Mouse (Mus musculus) olfactory bulb, adult 2 months (tissue): Measurements from ENCODE around the gene Mfsd2a. TPM values are rescaled to one million over a fixed set of nuclear protein-coding genes. Genes with fewer than 3 reads are reported as not detected.

Experiments
- H3K27ac ChIP-seq: fragments of 200-500 bp; 2 replicates; pipeline ENCODE4 v1.5.1; 2012; ENCODE audit warnings: low read depth, low read length; ENCODE audit not compliant: insufficient read depth
- H3K4me1 ChIP-seq: fragments of 200-500 bp; 2 replicates; pipeline ENCODE4 v1.6.1; 2012; ENCODE audit warnings: low read length; ENCODE audit not compliant: control insufficient read depth, insufficient read depth
- H3K4me3 ChIP-seq: fragments of 200-500 bp; 2 replicates; pipeline ENCODE4 v1.5.1; 2012; ENCODE audit warnings: mild to moderate bottlenecking, low read depth, low read length, moderate library complexity; ENCODE audit not compliant: insufficient read depth
- CTCF ChIP-seq: fragments of 200-500 bp; IDR thresholded peaks from 2 replicates; pipeline ENCODE4 v1.5.1; 2012; ENCODE audit warnings: low read depth, mild to moderate bottlenecking, low read length, moderate library complexity; ENCODE audit not compliant: insufficient read depth
- POLR2A ChIP-seq: fragments of 200-500 bp; IDR thresholded peaks from 2 replicates; pipeline ENCODE4 v1.6.1; 2012; ENCODE audit warnings: mild to moderate bottlenecking, low read depth, low read length, moderate library complexity; ENCODE audit not compliant: insufficient read depth
- WGBS: fragments of 180-500 bp; shearing (Covaris S2); methylation state at CpG from one replicate; pipeline ENCODE4 v1.1.7; 2018; 5-methylcytosine and 5-hydroxymethylcytosine counted together
- polyA plus RNA-seq: library from polyadenylated mRNA; stranded (reverse); fragments of >200 nt; gene quantifications from 2 replicates; pipeline ENCODE4 v1.2.4, GENCODE M21; 2012; ENCODE audit warnings: low replicate concordance; ENCODE audit not compliant: missing spikeins, insufficient read depth, insufficient read length

Mfsd2a gene
- polyA plus RNA-seq, 1 experiment = not detected

DNA sequence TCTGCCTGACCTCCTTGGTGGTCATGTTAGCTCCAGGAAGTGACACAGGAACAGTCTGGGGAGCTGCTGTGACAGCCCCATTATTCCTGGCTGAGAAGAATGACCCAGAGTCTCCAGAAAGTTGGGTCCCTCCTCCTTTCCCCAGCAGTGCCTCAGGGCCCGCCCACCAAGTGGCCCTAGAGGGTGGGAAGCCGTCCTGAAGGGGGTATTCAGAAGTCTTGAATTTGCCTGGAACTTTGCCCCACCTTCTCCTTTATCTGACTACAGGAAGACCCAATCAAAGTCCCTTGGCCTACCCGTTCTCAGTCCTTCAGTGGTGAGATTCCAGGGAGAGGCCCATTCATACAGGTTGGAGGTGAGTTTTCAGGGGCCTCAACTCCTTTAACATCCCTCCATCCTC, 20.9 kb upstream of the Mfsd2a start:
- Histone ChIP-seq H3K4me1 (peaks cover 6% of the 10 kb centered on the region), H3K4me3 (no peak overlapping the region), H3K27ac (no peak overlapping the region)
- WGBS = 72% methylated on average over 3 of the region's 3 CpGs
- TF ChIP-seq POLR2A (no peak), CTCF (no peak)

DNA sequence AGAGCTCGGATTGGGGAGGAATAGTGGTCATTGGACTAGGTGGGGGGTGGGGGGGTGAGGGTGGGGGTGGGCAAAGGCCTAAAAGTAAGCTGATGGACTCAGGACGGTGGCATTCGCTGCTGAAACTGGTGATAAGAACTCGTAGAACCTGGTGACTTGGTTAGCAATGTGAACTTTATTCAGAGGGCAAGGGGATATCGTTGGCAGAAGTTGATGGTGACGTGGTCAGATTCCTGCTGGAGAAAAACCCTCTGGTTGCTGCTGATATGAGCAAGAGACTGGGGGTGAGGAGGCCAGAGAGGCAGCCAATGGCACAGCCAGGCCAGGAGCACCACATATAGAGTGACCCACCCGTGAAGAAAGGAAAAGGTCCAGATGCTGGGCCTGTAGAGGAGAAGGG, 20.2 kb upstream of the Mfsd2a start:
- H3K27ac ChIP-seq = no peak overlapping the region
- H3K4me1 ChIP-seq = peaks cover 6% of the 10 kb centered on the region
- no peak for TF ChIP-seq CTCF
- no peak for TF ChIP-seq POLR2A
- no peak overlapping the region for H3K4me3 ChIP-seq
- 90% methylated on average over 7 of the region's 7 CpGs for WGBS

DNA sequence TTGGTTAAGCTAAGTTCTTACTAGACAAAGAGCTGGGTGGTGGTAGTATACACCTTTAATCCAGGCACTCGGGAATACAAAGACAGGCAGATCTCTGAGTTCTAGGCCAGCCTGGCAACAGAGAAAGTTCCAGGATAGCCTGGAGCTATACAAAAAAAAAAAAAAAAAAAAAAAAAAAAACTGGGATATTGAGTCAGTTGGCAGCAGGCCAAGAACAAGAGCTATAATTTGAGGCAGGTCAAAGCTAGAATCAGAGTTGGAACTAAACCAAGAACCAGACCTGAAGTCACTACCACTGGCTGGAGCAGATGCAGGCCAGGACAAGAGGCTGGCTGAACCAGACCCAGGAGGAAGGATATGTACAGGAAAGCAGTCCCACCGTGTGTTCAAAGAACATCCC, 19.7 kb upstream of the Mfsd2a start:
- Histone ChIP-seq H3K27ac (no peak overlapping the region), H3K4me1 (peaks cover 6% of the 10 kb centered on the region), H3K4me3 (no peak overlapping the region)
- WGBS = 64% methylated on average over 2 of the region's 2 CpGs
- no peak for TF ChIP-seq CTCF
- TF ChIP-seq POLR2A = no peak

DNA sequence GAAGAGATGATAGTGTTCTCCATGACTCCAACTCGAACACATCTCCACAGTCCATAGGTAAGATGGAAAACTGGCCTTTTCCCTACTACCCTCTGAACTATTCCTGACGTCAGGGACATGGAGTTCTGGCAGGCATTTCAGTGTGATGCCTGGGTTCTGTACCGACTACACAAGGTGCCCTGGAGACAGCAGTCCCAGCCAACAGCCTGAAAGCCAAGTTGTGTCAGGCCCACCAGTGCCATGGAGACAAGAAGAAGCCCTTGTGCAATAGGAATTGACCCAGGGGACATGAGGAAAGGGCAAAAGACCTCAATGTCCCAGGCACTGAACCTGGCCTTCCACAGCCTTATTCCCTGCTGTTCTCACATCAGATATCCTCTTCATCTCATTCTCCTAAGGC, 18.8 kb upstream of the Mfsd2a start:
- TF ChIP-seq CTCF (no peak), POLR2A (no peak)
- H3K27ac ChIP-seq = no peak overlapping the region

DNA sequence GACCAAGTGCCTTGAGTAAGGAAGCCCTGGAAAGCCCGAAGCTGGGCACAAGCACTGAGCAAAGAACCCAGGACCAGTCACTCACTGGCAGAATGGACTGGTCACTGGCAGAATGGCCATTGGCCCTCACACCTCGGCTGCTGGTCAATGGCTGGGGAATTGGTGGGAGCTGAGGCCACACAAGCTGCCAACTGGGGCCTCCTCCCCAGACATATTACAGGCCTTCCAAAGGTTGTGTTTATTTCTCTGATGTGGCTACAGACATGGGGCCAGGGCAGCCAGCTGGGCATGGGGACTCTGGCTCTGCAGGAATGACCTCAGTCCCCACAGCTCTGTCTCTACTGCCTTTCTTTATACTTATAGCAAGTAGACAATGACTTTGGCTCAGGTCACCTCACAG, 17.9 kb upstream of the Mfsd2a start:
- WGBS = 81% methylated on average over 2 of the region's 2 CpGs
- H3K27ac ChIP-seq = no peak overlapping the region
- H3K4me3 ChIP-seq = no peak overlapping the region
- no peak for TF ChIP-seq CTCF
- no peak for TF ChIP-seq POLR2A
- peaks cover 6% of the 10 kb centered on the region for H3K4me1 ChIP-seq

More for the DNA sequence above, 18.8 kb upstream of the Mfsd2a start:
- WGBS = 82% methylated on average over 3 of the region's 3 CpGs
- no peak overlapping the region for H3K4me3 ChIP-seq
- H3K4me1 ChIP-seq = peaks cover 6% of the 10 kb centered on the region

DNA sequence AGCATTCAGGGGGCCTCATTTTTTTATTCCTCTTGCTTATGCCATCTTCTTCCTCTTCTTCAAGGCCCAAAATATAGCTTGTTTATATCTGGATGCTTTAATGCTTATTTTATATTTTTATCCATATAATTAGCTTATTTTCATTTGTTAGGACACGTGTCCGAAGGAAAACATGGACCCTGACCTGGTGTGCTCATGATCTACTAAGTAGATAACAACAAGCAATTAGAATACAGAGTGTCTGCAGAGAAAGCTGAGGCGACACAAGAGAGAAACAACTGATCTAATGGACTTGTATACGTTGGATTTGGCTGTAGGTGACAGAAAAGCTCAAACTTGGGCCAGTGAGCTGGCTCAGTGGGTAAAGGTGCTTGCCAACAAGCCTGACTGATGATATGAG, 15.9 kb upstream of the Mfsd2a start:
- no peak overlapping the region for H3K4me3 ChIP-seq
- TF ChIP-seq POLR2A (no peak), CTCF (no peak)
- no peak overlapping the region for H3K27ac ChIP-seq
- WGBS = 86% methylated on average over 4 of the region's 4 CpGs
- peaks cover 2% of the 10 kb centered on the region; the same call in 1 of the 2 replicates for H3K4me1 ChIP-seq

DNA sequence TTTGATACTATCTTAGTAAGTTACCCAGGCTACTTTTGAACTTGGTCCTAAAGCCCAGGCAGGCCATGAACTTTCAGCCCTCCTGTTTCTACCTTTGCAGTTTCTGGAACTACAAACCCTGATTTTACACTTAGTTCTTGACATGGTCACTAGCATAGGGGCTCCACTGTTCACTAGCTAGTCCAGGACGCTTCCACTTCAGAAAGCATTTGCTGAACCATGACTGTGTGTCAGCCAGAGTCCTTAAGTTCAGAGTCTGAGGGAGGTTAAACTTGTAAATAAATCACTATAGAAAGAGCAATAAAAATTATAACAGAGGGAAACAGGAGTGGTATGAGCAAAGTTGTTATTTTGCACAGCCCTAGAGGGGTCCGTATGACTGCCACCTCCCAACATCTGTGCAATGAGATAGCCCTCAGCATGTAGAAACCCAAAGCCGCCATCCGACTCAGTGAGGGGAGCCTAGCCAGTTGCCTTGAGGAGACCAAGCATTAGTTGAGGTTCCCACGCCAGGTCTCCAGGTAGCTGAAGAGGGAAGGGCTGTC, 14.1 kb upstream of the Mfsd2a start:
- WGBS = 90% methylated on average over 5 of the region's 5 CpGs
- Histone ChIP-seq H3K4me3 (no peak overlapping the region), H3K4me1 (no peaks in the 10 kb centered on the region), H3K27ac (no peak overlapping the region)
- TF ChIP-seq POLR2A = no peak
- no peak for TF ChIP-seq CTCF

DNA sequence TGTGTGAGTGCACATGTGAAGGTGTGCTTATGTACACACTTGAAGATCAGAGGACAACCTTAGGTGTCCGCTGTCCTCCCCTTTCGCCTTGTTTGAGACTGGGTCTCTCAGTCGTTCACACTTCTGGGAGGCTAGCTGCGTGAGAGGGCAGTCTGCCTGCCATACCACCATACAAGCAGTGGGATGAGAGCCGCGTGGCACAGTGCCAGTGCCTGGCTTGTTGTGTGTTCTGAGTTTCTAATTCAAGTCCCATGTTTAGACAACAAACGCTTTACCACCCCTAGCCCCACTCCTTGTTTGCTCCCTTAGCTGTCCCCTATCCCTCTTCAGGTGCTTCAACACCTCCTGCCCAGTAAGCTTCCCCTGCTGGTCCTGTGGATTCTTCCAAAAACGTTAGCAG, 11.1 kb upstream of the Mfsd2a start:
- WGBS = 67% methylated on average over 8 of the region's 8 CpGs
- no peak overlapping the region for H3K4me3 ChIP-seq
- H3K27ac ChIP-seq = no peak overlapping the region
- H3K4me1 ChIP-seq = no peaks in the 10 kb centered on the region
- TF ChIP-seq POLR2A = no peak

DNA sequence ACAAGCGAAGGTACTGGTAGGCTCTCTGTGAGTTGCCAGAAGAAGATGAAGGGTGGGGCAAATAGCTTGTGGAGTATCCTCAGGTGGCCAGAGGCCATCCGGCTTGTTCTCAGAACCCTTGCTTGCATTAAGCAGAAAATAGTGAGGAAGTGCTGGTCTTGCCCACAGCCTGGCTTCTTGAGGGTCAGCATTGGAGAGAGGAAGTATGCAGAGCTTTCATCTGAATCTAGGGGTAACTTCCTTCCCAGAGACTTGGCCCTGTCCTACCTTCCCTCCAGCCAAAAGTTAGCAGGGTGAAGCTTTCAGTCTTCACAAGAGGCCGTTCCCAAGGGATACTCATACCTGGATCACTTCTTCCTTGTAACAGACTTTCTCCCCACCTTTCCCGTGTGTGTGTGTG, 10.7 kb upstream of the Mfsd2a start:
- Histone ChIP-seq H3K4me3 (no peak overlapping the region), H3K27ac (no peak overlapping the region), H3K4me1 (no peaks in the 10 kb centered on the region)
- TF ChIP-seq POLR2A (no peak), CTCF (no peak)
- 87% methylated on average over 4 of the region's 4 CpGs for WGBS

DNA sequence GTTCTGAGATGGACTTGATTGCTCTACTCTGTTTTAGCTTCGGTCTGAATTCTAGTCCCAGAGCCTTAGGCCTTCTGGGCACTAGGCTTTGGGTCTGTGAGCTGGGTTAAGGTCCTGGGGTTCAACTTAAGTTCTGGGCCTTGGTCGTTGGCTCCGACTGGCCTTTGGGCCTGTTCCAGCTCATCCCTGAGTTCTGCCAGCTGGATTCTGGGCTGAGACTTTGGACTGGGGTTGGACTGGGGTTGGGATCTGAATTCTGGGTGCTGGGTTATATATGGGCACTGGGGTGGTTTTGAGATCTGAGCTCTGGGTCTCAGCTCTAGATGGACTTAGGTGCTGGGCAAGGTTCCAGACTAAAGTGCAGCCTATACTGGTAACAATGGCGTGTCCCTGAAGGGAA, 10.2 kb upstream of the Mfsd2a start:
- Histone ChIP-seq H3K4me1 (no peaks in the 10 kb centered on the region), H3K27ac (no peak overlapping the region), H3K4me3 (no peak overlapping the region)
- TF ChIP-seq CTCF (no peak), POLR2A (no peak)
- WGBS = 79% methylated on average over 4 of the region's 4 CpGs
